Mouse (Mus musculus) heart, adult 2 months (tissue): ENCODE measurements at regions not wholly inside any gene's neighbourhood (a gene's known extent, or its start where the extent isn't known, plus 50 kb on each side); places are given as distances from the start of the nearest gene placed in this dataset.

ENCODE experiments used
- DNase-seq, 2 experiments: peaks; one replicate each; pipeline ENCODE4 v3.0.0; 2021
- H3K27ac ChIP-seq: fragments of 200-600 bp; 2 replicates; pipeline ENCODE4 v1.8.1; 2022
- H3K27me3 ChIP-seq: fragments of 200-500 bp; 2 replicates; pipeline ENCODE4 v1.6.1; 2012; ENCODE audit warnings: mild to moderate bottlenecking, low read length, inconsistent platforms, mixed read lengths; ENCODE audit not compliant: control insufficient read depth, insufficient read depth
- H3K36me3 ChIP-seq: fragments of 200-500 bp; 2 replicates; pipeline ENCODE4 v1.6.1; 2012; ENCODE audit warnings: low read length, inconsistent platforms; ENCODE audit not compliant: control insufficient read depth, insufficient read depth
- H3K4me1 ChIP-seq: fragments of 200-500 bp; 2 replicates; pipeline ENCODE4 v1.6.1; 2011; ENCODE audit warnings: low read length; ENCODE audit not compliant: control insufficient read depth, insufficient read depth
- H3K4me3 ChIP-seq: fragments of 200-600 bp; 2 replicates; pipeline ENCODE4 v1.8.1; 2022
- H3K79me2 ChIP-seq: fragments of 200-500 bp; replicated peaks from 2 replicates; pipeline ENCODE4 v1.6.1; 2012; ENCODE audit warnings: mild to moderate bottlenecking, inconsistent platforms, low read length, moderate library complexity, mixed read lengths; ENCODE audit not compliant: control insufficient read depth, insufficient read depth
- H3K9ac ChIP-seq: fragments of 200-500 bp; 2 replicates; pipeline ENCODE4 v1.6.1; 2012; ENCODE audit warnings: low read depth, mild to moderate bottlenecking, control low read depth, inconsistent platforms, low read length, mixed read lengths
- CTCF ChIP-seq: fragments of 200-600 bp; IDR thresholded peaks from 2 replicates; pipeline ENCODE4 v1.8.1; 2022; ENCODE audit warnings: antibody characterized with exemption, mild to moderate bottlenecking, moderate library complexity
- EP300 ChIP-seq: fragments of 200-500 bp; IDR thresholded peaks from 2 replicates; pipeline ENCODE4 v1.6.1; 2011; ENCODE audit warnings: low read depth, low read length, control low read depth; ENCODE audit not compliant: insufficient read depth
- POLR2A ChIP-seq: fragments of 200-500 bp; IDR thresholded peaks from 2 replicates; pipeline ENCODE4 v1.6.1; 2011; ENCODE audit warnings: mild to moderate bottlenecking, low read depth, low read length, control low read depth; ENCODE audit not compliant: insufficient read depth
- WGBS: fragments of 180-500 bp; shearing (Covaris S2); methylation state at CpG from one replicate; pipeline ENCODE4 v1.1.7; 2018; 5-methylcytosine and 5-hydroxymethylcytosine counted together
- intact Hi-C: fragments of 180-260 bp; cut with DNase I; formaldehyde crosslinking; loops from one replicate; pipeline ENCODE4 v1.15.1; 2025

DNA sequence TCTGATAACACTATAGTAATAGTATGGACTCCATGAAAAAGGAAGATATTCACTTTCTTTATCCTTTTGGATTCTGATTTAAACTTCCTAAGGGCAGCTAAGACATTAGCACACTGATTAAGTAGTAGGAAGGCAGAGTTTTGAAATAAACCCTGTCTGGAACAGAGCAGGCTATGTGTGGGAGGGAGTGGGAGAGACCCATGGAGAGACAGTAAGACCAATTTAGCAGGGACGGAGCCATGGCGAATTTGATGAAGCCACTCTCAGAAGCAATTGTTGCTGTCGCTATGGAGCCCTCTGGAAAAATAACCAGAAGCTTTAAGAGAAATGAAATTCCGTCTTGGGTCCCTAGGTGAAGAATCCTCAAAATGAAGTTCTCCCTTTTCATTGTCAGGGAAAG, 303.5 kb downstream of the Brinp2 start:
- Histone ChIP-seq H3K4me1 (no peaks in the 10 kb centered on the region), H3K79me2 (no peaks in the 10 kb centered on the region), H3K4me3 (no peak overlapping the region), H3K27me3 (no peaks in the 10 kb centered on the region), H3K36me3 (no peaks in the 10 kb centered on the region), H3K27ac (no peak overlapping the region), H3K9ac (no peak overlapping the region)
- intact Hi-C loops: no loop called here
- 57% methylated on average over 4 of the region's 4 CpGs for WGBS
- TF ChIP-seq CTCF (no peak), EP300 (no peak), POLR2A (no peak)
- no peak for DNase-seq

DNA sequence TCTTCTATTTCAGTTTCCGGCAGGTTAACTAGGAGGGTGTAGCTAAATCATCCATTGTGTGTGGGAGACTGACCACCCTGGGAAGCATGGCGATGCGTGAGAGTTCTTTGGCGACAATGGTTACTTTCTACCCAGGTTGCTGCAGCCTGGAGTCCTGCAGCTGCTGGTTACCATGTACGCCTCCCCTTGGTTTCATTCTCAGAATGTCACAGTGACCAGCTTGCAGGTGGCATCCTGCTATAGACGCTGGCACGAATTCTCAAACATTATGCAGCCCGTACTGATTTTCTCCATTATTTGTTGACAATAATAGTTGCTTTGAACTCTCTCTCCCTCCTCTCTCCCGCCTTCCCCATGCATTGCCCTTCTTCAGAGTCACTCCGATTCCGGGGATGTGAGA, 301.2 kb downstream of the Brinp2 start:
- Histone ChIP-seq H3K79me2 (no peaks in the 10 kb centered on the region), H3K9ac (no peak overlapping the region), H3K27me3 (no peaks in the 10 kb centered on the region), H3K4me1 (no peaks in the 10 kb centered on the region), H3K27ac (no peak overlapping the region), H3K36me3 (no peaks in the 10 kb centered on the region), H3K4me3 (no peak overlapping the region)
- intact Hi-C loops: no loop called here
- no peak for TF ChIP-seq EP300
- TF ChIP-seq CTCF: no peak
- TF ChIP-seq POLR2A: no peak
- 78% methylated on average over 11 of the region's 11 CpGs for WGBS
- DNase-seq: no peak

DNA sequence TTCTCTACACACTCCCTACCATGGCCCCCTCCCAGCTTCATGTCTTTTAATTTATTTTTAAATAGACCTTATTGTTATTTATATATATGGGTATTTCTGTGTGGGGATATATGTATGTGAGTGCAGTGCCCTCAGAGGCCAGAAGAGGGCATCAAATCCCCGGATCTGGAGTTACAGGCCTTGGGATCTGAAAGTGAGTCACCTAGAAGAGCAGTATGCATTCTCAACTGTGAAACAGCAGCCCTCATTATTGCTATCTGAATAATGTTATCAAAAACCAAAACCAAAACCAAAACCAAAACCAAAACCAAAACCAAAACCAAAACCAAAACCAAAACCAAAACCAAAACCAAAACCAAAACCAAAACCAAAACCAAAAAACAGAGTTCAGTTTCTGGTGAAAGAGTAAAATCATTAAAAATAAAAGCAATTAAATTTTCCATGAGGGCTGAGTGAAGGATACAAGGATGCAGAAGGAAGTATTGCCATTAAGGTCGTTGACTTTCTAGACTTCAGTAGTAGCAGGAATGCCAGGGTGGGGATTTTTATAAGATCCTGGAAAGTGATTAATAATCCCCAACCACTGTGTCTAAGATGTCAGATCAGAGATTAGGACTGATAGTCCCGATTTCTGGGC, 299.0 kb downstream of the Brinp2 start:
- no peak overlapping the region for H3K27ac ChIP-seq
- H3K27me3 ChIP-seq: no peaks in the 10 kb centered on the region
- H3K79me2 ChIP-seq: no peaks in the 10 kb centered on the region
- no peaks in the 10 kb centered on the region for H3K4me1 ChIP-seq
- no peaks in the 10 kb centered on the region for H3K36me3 ChIP-seq
- WGBS: 62% methylated on average over 3 of the region's 3 CpGs
- no peak overlapping the region for H3K4me3 ChIP-seq
- DNase-seq: no peak
- intact Hi-C loops: no loop called here
- TF ChIP-seq CTCF (no peak), EP300 (no peak), POLR2A (no peak)
- H3K9ac ChIP-seq: no peak overlapping the region

DNA sequence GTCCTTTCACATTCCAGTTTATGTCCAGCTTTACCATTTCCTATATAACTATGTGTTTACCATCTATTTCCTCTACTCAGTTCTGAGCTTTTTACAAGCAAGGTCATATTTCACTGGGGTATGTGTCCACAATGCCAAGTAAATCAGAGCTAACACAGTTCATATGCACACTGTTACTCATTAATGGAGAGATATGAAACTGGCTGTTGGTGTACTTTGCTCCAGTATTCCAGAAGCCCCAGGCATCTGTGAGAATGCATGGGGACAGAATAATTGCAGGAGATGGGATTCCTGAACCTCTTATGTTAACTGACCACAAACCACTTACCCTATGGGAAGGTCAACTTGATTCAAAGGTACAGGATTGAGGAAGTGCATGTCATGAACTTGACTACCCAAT, 298.3 kb downstream of the Brinp2 start:
- H3K27me3 ChIP-seq: no peaks in the 10 kb centered on the region
- intact Hi-C loops: no loop called here
- H3K79me2 ChIP-seq: no peaks in the 10 kb centered on the region
- no peak for DNase-seq
- no peak overlapping the region for H3K9ac ChIP-seq
- H3K27ac ChIP-seq: no peak overlapping the region
- H3K36me3 ChIP-seq: no peaks in the 10 kb centered on the region
- TF ChIP-seq CTCF (no peak), POLR2A (no peak), EP300 (no peak)
- H3K4me1 ChIP-seq: no peaks in the 10 kb centered on the region
- no peak overlapping the region for H3K4me3 ChIP-seq

DNA sequence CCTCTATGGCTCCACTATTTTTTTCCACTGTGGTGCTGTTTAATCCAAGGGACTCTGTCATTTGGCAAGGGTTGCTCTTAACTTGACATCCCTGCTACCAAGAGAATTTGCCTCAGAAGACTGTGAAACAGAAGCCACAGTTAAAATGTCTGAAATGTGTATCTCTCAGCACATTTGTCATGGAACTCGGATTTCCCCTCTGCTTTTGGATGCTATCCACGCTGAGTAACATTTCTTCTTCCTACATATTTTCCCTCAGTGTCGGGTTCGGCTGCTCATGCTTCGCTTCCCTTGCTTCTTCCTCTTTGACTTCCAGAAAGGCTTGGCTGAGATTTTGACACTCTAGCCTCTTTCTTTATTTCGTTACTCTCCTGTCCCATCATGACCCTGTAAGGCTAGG, 294.1 kb downstream of the Brinp2 start:
- 53% methylated on average over 6 of the region's 6 CpGs for WGBS
- no peaks in the 10 kb centered on the region for H3K79me2 ChIP-seq
- intact Hi-C loops: no loop called here
- H3K27ac ChIP-seq: no peak overlapping the region
- no peak for DNase-seq
- no peaks in the 10 kb centered on the region for H3K4me1 ChIP-seq
- no peak overlapping the region for H3K9ac ChIP-seq
- no peaks in the 10 kb centered on the region for H3K36me3 ChIP-seq
- TF ChIP-seq EP300 (no peak), CTCF (no peak), POLR2A (no peak)
- no peaks in the 10 kb centered on the region for H3K27me3 ChIP-seq
- no peak overlapping the region for H3K4me3 ChIP-seq

DNA sequence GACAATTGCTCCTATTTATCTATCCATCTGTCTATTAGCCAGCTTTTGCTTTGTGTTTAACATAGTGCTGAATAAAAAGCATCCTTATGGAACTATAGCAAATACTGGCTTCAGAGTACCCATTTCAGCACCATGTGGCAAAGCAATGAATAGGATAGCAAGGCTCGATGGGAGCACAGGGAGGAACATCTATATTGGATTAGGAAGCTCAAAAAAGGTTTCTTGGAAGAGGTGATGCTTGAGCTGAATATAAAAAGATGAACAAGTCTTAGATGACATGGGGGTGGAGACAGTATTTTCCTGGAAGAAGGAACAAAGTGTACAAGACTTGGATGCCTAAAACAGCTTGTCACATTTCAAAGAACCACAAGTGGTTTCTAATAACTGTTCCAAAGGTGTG, 273.9 kb downstream of the Brinp2 start:
- TF ChIP-seq POLR2A (no peak), CTCF (no peak), EP300 (no peak)
- no peaks in the 10 kb centered on the region for H3K27me3 ChIP-seq
- no peaks in the 10 kb centered on the region for H3K4me1 ChIP-seq
- 66% methylated on average over 1 of the region's 1 CpGs for whole genome bisulfite sequencing
- H3K36me3 ChIP-seq: no peaks in the 10 kb centered on the region
- intact Hi-C loops: no loop called here
- H3K79me2 ChIP-seq: no peaks in the 10 kb centered on the region
- DNase-seq: no peak
- no peak overlapping the region for H3K9ac ChIP-seq
- H3K4me3 ChIP-seq: no peak overlapping the region
- H3K27ac ChIP-seq: no peak overlapping the region
